Mouse (Mus musculus) spleen, postnatal 36 days (tissue): Measurements from ENCODE around the gene Sergef.
A peak's percentile ranks its signal among the peaks of the same experiment; 100 is the strongest.

ENCODE experiments used
- DNase-seq, 2 experiments: peaks; one replicate each; pipeline ENCODE4 v3.0.0; 2022; ENCODE audit warnings: low spot score in 2 of 2, mixed read lengths in 1 of 2

Gene Sergef

DNA sequence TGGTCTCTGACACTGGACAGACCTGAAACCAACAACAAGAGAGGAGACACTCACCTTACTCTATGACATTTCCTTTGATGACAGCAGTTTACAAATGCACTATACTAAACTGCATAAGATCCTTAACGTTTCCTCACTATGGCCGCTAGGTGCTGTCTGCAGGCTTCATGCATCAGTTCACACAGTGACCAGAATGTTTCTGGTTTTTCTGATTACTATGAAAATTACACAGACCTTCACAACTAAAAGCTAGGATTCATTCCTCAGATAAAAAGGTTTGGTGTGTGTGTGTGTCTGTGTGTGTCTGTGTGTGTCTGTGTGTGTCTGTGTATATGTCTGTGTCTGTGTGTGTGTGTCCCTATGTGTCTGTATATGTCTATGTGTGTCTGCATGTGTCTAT is 63.7 kb downstream of the Sergef start:
- no peak for DNase-seq

DNA sequence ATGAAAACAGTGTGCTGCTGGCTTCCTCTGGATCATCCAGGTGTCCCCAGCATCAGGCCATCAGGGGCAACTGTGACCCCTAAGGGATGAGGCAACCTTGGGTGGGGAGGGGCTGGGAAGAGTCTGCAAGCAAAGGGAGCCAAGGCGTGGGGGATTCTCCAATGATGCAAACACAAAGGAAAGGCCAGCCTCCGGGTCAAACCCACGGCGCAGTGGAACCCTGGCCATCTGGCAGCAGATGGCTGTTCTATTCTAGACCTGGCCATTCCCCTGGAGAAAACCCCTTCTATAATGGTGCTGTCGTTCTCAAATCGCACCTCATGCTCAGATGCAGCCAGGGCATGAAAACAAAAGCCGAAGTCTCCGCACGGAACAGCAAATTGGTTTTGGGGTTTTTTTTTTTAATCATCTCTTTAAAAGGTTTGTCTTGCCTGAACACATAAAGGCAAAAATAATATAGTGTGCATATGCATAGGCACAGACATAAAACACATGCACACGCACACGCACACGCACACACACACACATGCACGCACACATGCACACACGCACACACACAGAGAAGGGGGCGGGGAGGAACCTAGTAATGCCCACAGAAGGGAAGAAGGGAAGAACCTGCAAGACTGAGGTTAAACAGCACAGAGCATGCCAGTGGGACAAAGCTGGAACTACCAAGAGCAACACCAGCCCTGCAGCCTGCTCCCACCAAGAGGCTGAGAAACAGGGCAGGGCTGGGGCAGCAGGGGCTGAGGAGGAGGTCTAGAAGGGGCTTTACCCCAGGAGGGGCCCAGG is 66.6 kb downstream of the Sergef start:
- DNase-seq, result no peak

DNA sequence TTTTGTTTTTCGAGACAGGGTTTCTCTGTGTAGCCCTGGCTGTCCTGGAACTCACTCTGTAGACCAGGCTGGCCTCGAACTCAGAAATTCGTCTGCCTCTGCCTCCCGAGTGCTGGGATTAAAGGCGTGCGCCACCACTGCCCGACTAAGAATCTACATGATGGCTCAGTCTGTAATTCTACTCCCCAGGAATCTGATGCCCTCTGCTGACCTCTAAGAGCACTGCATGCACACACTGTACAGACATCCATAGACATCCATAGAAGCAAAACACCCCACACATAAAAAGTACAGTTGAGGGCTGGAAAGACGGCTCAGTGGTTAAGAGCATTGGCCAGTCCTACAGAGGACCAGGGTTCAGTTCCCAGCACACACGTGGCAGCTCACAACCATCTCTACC is 70.1 kb downstream of the Sergef start:
- peak; percentile 32 to 39 for DNase-seq

DNA sequence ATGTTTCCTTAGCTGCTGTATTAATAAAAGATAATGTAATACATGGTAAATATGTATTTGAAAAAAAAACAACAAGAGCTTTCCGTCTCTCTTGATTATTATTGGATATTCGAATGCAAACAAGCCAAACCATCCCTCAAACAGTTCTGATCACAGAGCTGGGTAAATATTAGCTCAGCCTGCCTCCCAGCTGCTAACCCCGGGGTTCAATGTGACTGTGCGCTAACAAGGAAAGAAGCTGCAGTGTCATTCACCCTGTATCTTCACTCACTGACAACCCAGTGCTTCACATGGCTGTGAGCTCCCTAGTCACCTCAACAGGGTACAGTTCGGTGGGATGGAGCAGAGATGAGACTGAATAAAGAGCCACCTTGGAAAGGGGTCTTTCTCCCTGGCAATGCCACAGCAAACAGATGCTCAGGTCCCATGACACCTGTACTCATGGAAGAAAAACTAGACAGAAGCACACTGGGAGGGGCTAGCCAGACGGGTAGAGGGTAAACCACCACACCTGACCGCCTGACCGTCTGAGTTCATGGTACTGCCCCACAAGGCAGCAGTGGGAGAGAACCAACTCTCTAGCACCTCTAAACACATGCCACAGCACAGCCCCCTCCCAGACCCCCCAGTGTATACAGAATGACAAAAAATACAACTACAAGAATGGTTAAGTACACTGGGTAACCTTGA is 73.1 kb downstream of the Sergef start:
- DNase-seq, result no peak

DNA sequence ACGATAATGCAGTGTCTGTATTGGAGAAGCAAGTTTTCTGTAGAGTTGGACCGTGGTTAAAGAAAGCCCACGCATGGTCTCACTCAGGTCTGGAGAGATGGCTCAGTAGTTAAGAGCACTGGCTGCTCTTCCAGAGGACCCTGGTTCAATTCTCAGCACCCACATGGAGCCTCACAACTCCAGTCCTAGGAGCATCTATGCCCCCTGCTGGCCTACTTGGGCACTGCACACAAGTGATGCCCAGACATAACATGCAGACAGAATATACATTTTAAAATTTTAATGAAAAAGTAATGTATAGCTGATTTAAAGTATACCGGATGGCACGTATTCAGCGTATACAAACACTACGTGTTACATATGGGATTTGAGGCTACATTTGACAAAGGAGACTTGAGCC is 74.2 kb downstream of the Sergef start:
- DNase-seq, result no peak

DNA sequence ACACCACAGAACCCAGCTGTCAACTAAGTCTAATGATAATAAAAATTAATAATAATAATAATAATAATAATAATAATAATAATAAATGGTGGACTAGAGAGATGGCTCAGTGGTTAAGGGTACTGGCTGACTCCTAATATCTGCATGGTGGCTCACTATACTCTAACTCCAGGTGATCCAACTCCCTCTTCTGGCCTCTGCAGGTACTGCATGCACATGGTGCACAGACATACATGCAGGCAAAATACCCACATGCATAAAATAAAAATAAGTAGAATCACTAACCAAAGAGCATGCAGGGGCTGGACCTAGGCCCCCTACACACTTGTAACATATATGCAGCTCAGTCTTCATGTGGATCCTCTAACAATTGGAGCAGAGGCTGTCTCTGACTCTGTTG is 75.8 kb downstream of the Sergef start:
- DNase-seq, result no peak

DNA sequence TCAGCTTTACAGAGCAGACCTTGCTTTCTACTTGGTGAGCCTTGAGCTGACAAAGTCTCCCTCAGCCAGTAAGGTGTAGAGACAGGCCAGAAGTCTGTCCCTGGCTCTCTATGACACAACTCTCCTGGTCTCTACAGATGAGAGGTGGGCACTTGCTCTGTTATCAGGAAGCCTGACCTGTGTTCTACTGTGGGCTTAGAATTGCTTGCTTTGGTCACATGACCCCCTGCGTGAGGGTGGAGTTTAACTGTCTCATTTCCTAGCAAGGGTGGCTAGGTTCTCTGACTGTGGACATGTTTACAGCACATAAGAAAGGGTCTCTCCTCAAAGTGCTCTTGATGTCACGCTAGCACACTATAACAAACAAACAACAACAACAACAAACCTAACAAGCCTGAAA is 79.5 kb downstream of the Sergef start:
- DNase-seq, result no peak

DNA sequence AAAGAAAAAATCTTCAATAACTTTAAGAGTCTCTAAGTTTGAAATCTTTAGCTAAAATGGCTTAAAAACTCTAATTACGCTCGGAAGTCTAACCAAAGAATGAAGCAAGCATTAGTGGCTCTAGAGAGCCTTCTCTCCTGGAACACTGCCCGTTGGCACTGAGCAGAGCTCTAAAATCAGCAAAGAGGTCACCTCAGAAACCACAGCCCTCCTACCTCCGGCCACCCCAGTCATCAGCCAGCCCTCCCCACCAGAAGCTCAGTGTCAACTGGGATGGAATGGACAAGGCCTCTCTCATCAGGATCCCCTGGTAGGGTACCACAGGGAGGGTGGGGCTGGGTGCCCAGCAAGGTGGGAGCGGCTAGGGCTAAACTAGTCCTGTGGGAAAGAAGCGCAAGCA is 80.0 kb downstream of the Sergef start:
- DNase-seq, result no peak

DNA sequence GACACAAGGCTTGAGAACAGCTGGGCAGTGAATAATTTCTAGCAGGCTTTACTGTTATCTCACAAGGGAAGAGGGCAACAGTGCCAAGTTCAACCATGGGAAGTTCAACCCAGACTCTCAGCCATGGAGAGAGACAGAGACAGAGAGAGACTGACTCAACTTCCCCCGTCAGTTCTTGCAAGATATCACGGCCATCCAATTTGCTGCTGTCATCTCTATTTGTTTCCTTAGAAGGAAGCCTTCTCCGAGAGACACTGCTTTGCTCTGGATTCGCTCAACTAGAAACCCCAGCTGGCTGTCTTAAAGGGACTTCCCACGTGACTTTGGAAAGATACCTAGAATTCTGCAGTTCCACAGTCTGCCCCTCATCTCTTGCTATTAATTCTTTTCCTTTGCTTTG is 80.6 kb downstream of the Sergef start:
- DNase-seq, result no peak

DNA sequence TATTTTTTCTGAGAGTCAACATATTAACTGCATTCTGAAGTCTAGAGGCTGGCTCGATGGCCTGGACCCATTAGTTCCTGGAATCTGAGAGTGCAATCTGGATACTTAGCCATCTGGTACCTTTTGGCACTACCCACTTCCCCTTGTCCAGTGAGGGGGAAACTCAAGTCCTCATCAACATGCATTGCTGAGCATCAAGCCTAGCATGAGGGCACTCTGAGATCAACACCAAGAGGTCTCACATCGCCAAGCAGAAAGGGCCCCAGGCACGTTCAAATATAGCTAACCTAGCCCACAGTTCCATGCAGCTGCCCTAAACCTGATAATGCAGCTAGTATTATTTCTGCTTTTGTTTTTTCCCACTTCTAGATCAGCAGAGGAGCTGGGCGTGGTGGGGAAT is 81.6 kb downstream of the Sergef start:
- peak; percentile 22 to 34 for DNase-seq

DNA sequence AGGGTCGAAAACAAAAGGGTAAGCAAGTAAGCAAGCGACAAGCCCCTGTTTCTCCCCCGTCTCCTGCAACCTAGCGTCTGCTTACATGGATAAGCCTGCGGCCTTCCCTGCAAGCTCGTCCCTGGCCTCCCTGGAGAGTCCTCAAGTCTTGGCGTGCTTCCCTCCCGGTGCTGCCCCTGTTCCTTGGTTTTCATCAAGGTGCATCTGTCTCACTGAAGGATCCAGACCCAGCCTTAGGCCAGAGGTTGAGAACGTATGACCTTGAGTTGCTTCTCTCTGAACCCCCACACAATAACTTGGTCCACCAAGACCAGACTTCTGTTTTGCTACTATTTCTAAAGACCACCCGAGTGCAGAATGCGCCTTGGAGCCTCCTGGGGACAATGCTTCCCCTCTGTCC is 82.2 kb downstream of the Sergef start:
- DNase-seq, result no peak

DNA sequence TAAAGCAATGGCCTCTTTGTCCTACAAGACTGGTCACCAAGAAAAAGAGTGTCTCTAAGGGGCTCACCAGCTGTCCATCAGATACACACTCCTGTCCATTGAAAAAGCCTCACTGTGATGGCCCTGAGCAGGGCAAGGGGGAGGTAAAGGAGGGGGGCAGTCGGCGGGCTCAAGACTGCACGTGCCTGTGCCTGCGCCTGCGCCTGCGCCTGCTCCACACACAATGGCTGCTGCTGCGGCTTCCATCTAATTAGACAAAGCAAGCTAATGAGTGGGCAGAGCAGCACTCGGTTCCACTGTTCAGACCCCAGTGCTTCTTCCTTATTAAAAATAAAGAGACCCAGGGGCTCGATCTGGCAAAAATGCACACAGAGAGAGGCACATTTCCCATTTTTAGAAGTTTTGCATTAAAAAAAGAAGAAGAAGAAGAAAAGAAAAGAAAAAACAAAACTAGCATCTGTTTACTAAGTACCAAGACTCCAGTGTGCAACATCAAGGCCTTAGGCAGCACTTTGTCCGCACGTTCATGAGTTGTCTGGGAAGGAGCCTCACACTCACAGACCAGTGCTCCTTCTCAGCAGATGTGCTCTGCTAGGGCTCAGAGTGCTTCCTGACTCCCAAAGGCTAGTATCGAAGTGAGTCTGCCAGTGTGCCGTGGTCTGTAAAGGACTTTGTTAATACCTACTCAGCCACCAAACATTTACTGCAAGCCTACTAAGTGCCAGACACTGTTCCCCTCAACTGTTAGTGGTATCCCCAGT is 83.1 kb downstream of the Sergef start:
- no peak for DNase-seq

DNA sequence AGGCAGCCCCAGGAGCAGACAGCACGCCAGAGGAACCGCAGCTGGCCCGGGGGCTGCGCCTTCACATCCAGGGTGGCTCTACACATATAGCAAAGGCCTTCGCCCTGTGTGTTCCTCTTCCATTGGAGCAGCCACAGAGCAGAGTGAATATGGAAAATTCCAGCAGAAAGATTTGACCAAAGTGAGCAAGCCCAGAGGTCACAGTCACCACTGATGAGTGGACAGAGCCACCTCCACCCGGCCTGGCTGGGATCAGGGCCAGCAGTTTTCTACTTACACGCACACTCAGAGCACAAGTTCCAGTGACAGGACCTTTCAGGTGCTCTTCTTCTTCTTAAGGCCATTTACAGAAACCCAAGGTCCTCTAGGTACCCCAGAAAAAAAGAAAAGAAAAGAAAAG is 83.9 kb downstream of the Sergef start:
- DNase-seq, result no peak

DNA sequence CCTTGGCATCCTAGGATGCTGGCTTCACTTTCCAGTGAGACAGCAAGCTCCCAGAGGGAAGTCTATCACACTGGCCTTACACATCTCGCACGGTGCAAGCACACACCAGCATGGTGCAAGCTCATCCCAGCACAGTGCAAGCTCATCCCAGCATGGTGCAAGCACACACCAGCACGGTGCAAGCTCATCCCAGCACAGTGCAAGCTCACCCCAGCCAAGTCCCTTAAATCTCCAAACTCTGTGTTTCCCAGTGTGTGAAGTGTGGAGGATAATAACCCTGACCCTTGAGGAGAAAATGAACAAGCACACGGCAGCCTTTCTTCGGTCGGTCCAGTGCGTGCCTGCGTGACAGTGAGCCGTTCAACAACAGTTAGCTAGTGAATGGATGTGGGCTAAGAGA is 84.8 kb downstream of the Sergef start:
- no peak for DNase-seq

DNA sequence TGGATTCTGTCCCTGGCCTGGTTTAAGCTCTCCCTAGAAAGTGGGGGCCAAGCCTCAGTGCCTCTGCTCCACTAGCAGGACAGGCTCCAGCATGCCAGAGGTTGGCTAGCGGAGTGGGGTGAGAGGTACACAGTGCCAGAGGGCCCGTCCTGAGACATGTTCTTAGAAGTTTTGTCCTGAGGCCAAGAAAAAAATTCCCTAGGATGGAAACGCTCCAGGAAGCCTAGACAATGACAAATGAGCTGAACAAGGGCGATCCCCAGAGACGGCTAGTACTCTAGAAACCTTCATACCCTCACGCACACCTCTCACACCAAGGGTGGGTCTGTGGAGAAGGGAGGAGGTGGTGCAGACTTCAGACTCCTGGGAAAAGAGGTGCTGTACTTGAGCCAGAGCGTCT is 85.6 kb downstream of the Sergef start:
- DNase-seq, result no peak

DNA sequence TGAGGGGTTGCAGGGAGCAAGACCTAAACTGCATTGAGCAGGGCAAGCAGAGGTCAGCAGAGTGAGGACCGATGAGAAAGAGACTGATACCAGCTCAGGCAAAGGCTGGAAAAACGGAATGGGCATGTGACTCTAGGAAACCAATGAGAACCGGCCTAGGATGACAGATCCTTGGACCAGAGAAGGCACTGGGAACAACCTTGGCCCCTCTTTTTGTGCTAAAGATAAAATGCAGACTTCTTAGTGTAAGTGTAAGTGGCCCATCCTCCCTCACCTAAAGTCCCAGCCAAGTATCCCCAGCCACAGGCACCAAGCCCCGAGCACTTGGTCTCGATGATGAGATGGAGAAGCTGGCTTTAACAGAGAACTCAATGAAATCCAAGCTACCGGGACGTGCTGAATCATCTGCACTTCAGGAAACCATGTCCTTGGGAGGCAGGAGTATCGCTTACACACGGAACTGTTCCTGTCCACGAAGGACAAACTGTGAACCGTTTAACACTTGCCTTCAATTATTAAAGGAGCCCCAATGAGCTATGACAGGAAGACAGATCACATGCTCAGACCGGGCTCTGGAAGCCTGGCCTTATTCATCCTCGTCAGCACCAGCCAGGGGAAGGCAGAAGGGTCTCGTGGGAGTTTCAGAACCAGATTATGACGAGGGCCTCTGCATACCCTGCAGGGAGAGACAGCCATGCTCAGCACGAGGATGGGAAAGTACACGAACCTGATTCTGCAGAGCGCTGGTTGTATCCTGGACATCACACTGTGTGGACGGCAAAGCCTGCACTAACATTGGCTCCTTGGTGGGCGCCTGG is 87.5 kb downstream of the Sergef start:
- no peak for DNase-seq

DNA sequence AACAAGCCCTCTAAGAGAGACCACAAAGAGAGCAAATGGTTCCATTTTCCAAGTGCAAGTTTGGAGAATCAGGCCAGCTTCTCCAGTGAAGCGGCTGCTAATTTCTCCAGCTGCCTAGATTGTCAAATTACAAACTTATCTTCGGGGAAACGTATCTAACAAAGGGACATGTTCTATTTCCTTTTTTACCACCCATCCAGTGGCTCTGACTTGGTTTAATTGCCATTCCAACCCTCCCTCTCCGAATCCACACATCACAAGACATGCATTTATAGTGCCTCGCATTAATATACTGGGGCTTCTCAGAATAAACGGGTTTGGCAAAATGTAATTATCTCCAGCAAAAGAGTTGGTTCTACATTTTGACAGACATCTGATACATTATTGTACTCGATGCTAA is 88.4 kb downstream of the Sergef start:
- no peak for DNase-seq

DNA sequence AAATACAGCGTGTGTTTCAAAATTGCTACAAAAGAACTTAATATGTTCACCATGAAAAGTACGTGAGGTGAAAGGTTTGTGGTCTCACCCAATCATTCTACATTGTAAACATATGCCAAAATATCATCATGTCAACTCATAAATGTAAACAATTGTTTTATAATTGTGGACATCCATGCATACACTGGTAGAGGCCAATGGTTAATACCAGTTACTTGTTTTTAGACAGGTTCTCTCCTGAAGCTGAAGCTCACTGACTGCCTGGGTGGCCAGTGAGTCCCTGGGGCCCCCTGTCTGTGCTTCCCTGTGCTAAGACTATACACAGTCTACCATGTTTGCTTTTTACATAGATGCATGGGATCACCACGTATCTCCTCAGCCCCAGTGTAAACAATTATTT is 91.5 kb downstream of the Sergef start:
- no peak for DNase-seq

DNA sequence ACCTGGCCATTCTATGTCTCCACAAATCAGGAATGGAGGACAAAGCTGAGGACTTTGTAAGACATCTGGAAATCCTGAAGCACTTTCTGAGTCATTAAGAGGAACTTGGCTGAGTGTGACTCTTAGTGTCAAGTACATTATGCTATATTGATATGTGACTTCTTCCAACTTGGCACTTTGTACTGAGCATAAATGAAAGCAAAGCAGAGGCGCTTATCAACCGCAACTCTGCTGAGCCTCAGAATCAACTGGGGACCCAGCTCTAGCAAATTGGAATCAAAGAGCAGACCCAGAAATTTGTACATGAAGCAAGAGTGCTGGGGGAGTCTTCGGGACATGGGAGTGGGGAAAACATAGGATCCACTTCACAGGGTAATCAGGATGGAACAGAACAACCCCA is 92.0 kb downstream of the Sergef start:
- no peak for DNase-seq

DNA sequence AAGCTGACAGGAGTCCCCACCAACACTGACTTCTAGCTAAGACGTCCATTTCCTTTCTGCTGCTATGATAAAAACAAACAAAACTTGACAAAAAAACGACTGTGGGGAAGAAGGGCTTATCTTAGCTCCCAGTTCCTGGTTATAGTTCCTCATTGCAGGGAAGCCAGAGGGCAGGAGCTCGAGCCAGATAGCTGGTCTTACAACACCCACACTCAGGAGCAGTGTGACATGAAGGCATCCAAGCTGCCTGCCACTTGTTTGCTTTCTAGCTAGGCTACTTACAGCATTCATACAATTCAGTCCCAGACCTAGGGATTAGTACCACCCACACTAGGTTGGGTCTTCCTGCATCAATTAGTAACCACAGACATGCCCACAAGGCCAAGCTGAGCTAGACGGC is 93.1 kb downstream of the Sergef start:
- DNase-seq, result no peak

DNA sequence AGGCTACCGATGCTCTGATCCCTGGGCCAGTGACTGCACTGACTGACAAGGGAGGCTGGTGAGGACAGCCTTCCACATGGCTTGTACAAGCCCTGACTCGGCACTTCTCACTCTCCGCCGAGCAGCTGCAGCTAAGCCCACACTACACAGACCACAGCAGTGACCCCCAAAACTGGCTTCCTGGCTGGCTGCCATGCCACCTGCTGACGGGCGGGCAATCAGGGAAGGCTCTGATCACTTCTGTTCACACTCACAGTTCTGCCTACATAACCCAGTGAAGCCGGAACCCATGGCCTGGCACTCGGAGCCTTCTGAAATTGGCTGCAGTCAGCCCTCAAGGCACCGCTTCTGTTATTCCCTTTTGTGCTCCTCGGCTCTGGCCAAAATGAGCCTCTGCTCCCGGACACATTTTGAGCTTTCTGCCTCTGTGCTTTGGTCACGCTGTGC is 95.4 kb downstream of the Sergef start:
- peak; percentile 10 to 18 for DNase-seq

DNA sequence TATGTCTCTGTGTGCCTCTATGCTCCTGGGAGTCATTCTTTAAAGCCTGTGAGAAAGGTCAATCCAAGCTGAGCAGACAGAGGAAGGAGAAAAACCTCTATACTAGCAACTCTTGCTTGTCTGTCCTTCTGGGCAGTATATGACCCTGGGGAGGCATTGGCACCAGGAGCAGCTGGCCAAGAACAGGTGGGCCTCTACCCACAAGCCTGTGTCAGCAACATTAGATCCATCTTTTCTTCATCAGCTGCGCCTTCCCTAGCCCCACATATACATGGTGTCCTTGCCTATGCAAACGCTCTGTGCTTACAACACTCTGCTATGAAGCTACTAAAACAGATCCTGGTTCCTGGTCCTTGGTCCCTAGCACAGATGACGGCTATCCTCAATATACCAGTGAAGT is 97.5 kb downstream of the Sergef start:
- DNase-seq, result no peak
